Mouse (Mus musculus) ES-E14 (cell line): ENCODE measurements around the gene Ilf2.

ENCODE experiments used
- CHD2 ChIP-seq: IDR thresholded peaks from 2 replicates; pipeline ENCODE4 v1.6.1; 2014; ENCODE audit warnings: mild to moderate bottlenecking, low read depth, low read length, inconsistent platforms
- ZC3H11A ChIP-seq: IDR thresholded peaks from 2 replicates; pipeline ENCODE4 v1.6.1; 2012; ENCODE audit warnings: low read depth, mild to moderate bottlenecking, inconsistent platforms, low read length, borderline replicate concordance

GRCm38 (mm10) chr3:90464552-90465080 is 11.3 kb upstream of the Ilf2 start:
- TF ChIP-seq ZC3H11A (no peak), CHD2 (no peak)
